Mouse (Mus musculus) MEL (cell line): ENCODE results near the gene Gmds. TPM values are rescaled to one million over a fixed set of nuclear protein-coding genes. Genes with fewer than 3 reads are reported as not detected.

Source experiments
- DNase-seq: peaks from one replicate; pipeline ENCODE4 v3.0.0; 2011; ENCODE audit warnings: low read depth, low spot score
- H3K27ac ChIP-seq: 2 replicates; pipeline ENCODE4 v1.5.1; 2012; ENCODE audit warnings: low read depth, mild to moderate bottlenecking, control low read depth, low read length, moderate library complexity; ENCODE audit not compliant: control insufficient read depth
- H3K27me3 ChIP-seq, 2 experiments: fragments of 150-350 bp in 1 of 2; sonication (generic) in 1 of 2; 2 replicates each; pipeline ENCODE4 v1.6.1; 2012; ENCODE audit warnings: low read length in 2 of 2, mild to moderate bottlenecking in 2 of 2, improper control_type of control experiment in 1 of 2, moderate library complexity in 1 of 2; ENCODE audit not compliant: insufficient read depth in 2 of 2, control insufficient read depth in 1 of 2
- H3K36me3 ChIP-seq, 2 experiments: 2 replicates each; pipeline ENCODE4 v1.6.1; 2012 to 2014; ENCODE audit warnings: low read length in 2 of 2, improper control_type of control experiment in 1 of 2, inconsistent platforms in 1 of 2, mild to moderate bottlenecking in 1 of 2; ENCODE audit not compliant: insufficient read depth in 2 of 2, control insufficient read depth in 1 of 2
- H3K4me1 ChIP-seq, 2 experiments: fragments of 150-350 bp in 1 of 2; sonication (generic) in 1 of 2; 2 replicates each; pipeline ENCODE4 v1.6.1; 2012; ENCODE audit warnings: low read length in 2 of 2, improper control_type of control experiment in 1 of 2, mild to moderate bottlenecking in 1 of 2; ENCODE audit not compliant: insufficient read depth in 2 of 2, control insufficient read depth in 1 of 2
- H3K4me3 ChIP-seq, 2 experiments: fragments of 150-350 bp in 1 of 2; sonication (generic) in 1 of 2; 2 replicates each; pipeline ENCODE4 v1.5.1; 2012; ENCODE audit warnings: low read depth in 2 of 2, low read length in 2 of 2, mild to moderate bottlenecking in 2 of 2, moderate library complexity in 2 of 2, control low read depth in 1 of 2, improper control_type of control experiment in 1 of 2; ENCODE audit not compliant: control insufficient read depth in 1 of 2, insufficient read depth in 1 of 2
- H3K79me2 ChIP-seq: 2 replicates; pipeline ENCODE4 v1.6.1; 2012; ENCODE audit warnings: mild to moderate bottlenecking, low read length, moderate library complexity; ENCODE audit not compliant: control insufficient read depth, poor library complexity, insufficient read depth
- H3K9ac ChIP-seq: 2 replicates; pipeline ENCODE4 v1.6.1; 2012; ENCODE audit warnings: low read depth, mild to moderate bottlenecking, control low read depth, low read length, moderate library complexity; ENCODE audit not compliant: control insufficient read depth, poor library complexity, severe bottlenecking
- H3K9me3 ChIP-seq: fragments of 150-350 bp; sonication (generic); replicated peaks from 2 replicates; pipeline ENCODE4 v1.6.1; 2012; ENCODE audit warnings: mild to moderate bottlenecking, low read length, improper control_type of control experiment, moderate library complexity; ENCODE audit not compliant: insufficient read depth
- CTCF ChIP-seq, 3 experiments: IDR thresholded peaks in 2 of 3; conservative IDR thresholded peaks in 1 of 3; 2 replicates each; pipeline ENCODE4 v1.5.1; 2011 to 2012; ENCODE audit warnings: low read length in 3 of 3, low read depth in 2 of 3, mild to moderate bottlenecking in 2 of 3, improper control_type of control experiment in 1 of 3, inconsistent platforms in 1 of 3, mixed read lengths in 1 of 3, moderate library complexity in 1 of 3; ENCODE audit not compliant: control insufficient read depth in 1 of 3, insufficient read depth in 1 of 3, poor library complexity in 1 of 3, severe bottlenecking in 1 of 3
- ELF1 ChIP-seq: IDR thresholded peaks from 2 replicates; pipeline ENCODE4 v1.6.1; 2014; ENCODE audit warnings: low read depth, mild to moderate bottlenecking, inconsistent platforms, low read length, improper control_type of control experiment, moderate library complexity
- ETS1 ChIP-seq: IDR thresholded peaks from 2 replicates; pipeline ENCODE4 v1.6.1; 2012; ENCODE audit warnings: low read depth, mild to moderate bottlenecking, inconsistent platforms, low read length, improper control_type of control experiment, moderate library complexity
- GATA1 ChIP-seq: IDR thresholded peaks from 2 replicates; pipeline ENCODE4 v1.6.1; 2011; ENCODE audit warnings: low read depth, low read length, improper control_type of control experiment
- HCFC1 ChIP-seq: IDR thresholded peaks from 2 replicates; pipeline ENCODE4 v1.6.1; 2012; ENCODE audit warnings: low read depth, mild to moderate bottlenecking, inconsistent platforms, low read length, improper control_type of control experiment, moderate library complexity
- JUND ChIP-seq: IDR thresholded peaks from 2 replicates; pipeline ENCODE4 v1.6.1; 2011; ENCODE audit warnings: low read depth, mild to moderate bottlenecking, improper control_type of control experiment, low read length
- MAFK ChIP-seq: IDR thresholded peaks from 2 replicates; pipeline ENCODE4 v1.6.1; 2011; ENCODE audit warnings: low read depth, mild to moderate bottlenecking, low read length, improper control_type of control experiment, borderline replicate concordance
- MAX ChIP-seq: IDR thresholded peaks from 2 replicates; pipeline ENCODE4 v1.6.1; 2011; ENCODE audit warnings: low read length, improper control_type of control experiment
- MEF2A ChIP-seq: IDR thresholded peaks from 2 replicates; pipeline ENCODE4 v1.6.1; 2014; ENCODE audit warnings: low read depth, mild to moderate bottlenecking, inconsistent platforms, low read length, improper control_type of control experiment; ENCODE audit not compliant: poor library complexity, insufficient replicate concordance, severe bottlenecking; ENCODE audit errors: extremely low read depth
- MYB ChIP-seq: IDR thresholded peaks from 2 replicates; pipeline ENCODE4 v1.6.1; 2011; ENCODE audit warnings: mild to moderate bottlenecking, low read depth, low read length, improper control_type of control experiment
- NELFE ChIP-seq: IDR thresholded peaks from 2 replicates; pipeline ENCODE4 v1.6.1; 2011; ENCODE audit warnings: low read depth, low read length, improper control_type of control experiment
- POLR2A ChIP-seq, 2 experiments: IDR thresholded peaks; 2 replicates each; pipeline ENCODE4 v1.6.1; 2011 to 2012; ENCODE audit warnings: low read length in 2 of 2, mild to moderate bottlenecking in 2 of 2, control low read depth in 1 of 2, improper control_type of control experiment in 1 of 2, low read depth in 1 of 2, moderate library complexity in 1 of 2; ENCODE audit not compliant: control insufficient read depth in 1 of 2, insufficient read depth in 1 of 2, poor library complexity in 1 of 2
- POLR2AphosphoS5 ChIP-seq: IDR thresholded peaks from 2 replicates; pipeline ENCODE4 v1.6.1; 2012; ENCODE audit warnings: low read depth, borderline replicate concordance, mild to moderate bottlenecking, inconsistent platforms, low read length, moderate library complexity, mixed read lengths
- RAD21 ChIP-seq: IDR thresholded peaks from 2 replicates; pipeline ENCODE4 v1.6.1; 2011; ENCODE audit warnings: mild to moderate bottlenecking, low read depth, low read length, improper control_type of control experiment
- SIN3A ChIP-seq: IDR thresholded peaks from 2 replicates; pipeline ENCODE4 v1.6.1; 2012; ENCODE audit warnings: low read length, improper control_type of control experiment, inconsistent platforms
- SMC3 ChIP-seq: IDR thresholded peaks from 2 replicates; pipeline ENCODE4 v1.6.1; 2011; ENCODE audit warnings: low read depth, low read length, improper control_type of control experiment
- TAL1 ChIP-seq: IDR thresholded peaks from 2 replicates; pipeline ENCODE4 v1.6.1; 2012; ENCODE audit warnings: mild to moderate bottlenecking, inconsistent platforms, low read length, moderate library complexity, mixed read lengths
- ZMIZ1 ChIP-seq: IDR thresholded peaks from 2 replicates; pipeline ENCODE4 v1.6.1; 2012; ENCODE audit warnings: low read depth, mild to moderate bottlenecking, inconsistent platforms, low read length, improper control_type of control experiment, moderate library complexity
- ZNF384 ChIP-seq: IDR thresholded peaks from 2 replicates; pipeline ENCODE4 v1.6.1; 2012; ENCODE audit warnings: low read depth, mild to moderate bottlenecking, inconsistent platforms, low read length, improper control_type of control experiment
- polyA plus RNA-seq, 2 experiments: library from polyadenylated mRNA; stranded (reverse) in 1 of 2; unstranded in 1 of 2; fragments of >175 nt in 1 of 2; fragments of >200 nt in 1 of 2; gene quantifications; 2 replicates each; pipeline versions ENCODE4 v1.2.1 to v1.2.4; 2012; ENCODE audit warnings: low replicate concordance in 2 of 2, low read depth in 1 of 2; ENCODE audit not compliant: insufficient read length in 2 of 2, insufficient read depth in 1 of 2, missing spikeins in 1 of 2
- total RNA-seq: library from RNA; depleted of rRNA; stranded (reverse); fragments of 300-350 nt; gene quantifications from 2 replicates; pipeline ENCODE4 v1.2.3, GENCODE M21; 2012

Gmds gene
- total and polyA plus RNA-seq, 3 experiments = 17.4 to 32.2 TPM; not detected in 1

GRCm38 (mm10) chr13:31864786-31865185 lies 473.8 kb downstream of the Gmds start:
- no peak overlapping the region for H3K27ac ChIP-seq
- DNase-seq = no peak
- H3K4me3 ChIP-seq = no peak overlapping the region
- no peaks in the 10 kb centered on the region for H3K27me3 ChIP-seq
- H3K4me1 ChIP-seq = peaks cover 6 to 13% of the 10 kb centered on the region in 2 experiments; a peak in 3 of 4 replicates
- no peaks in the 10 kb centered on the region for H3K9me3 ChIP-seq
- H3K9ac ChIP-seq = no peak overlapping the region
- TF ChIP-seq GATA1 = no peak
- TF ChIP-seq MAFK = no peak
- no peak for TF ChIP-seq JUND
- TF ChIP-seq POLR2AphosphoS5 = no peak
- no peak for TF ChIP-seq CTCF (IDR thresholded peaks at IDR 0.05 in 2 of 3, conservative IDR thresholded peaks at IDR 0.05 in 1 of 3; ENCODE audit: control insufficient read depth in 1 of 3, insufficient read depth in 1 of 3, low read depth in 2 of 3, low read length in 3 of 3, poor library complexity in 1 of 3, severe bottlenecking in 1 of 3)
- TF ChIP-seq POLR2A (IDR thresholded peaks at IDR 0.05; ENCODE audit: control insufficient read depth in 1 of 2, insufficient read depth in 1 of 2, low read depth in 1 of 2, low read length in 2 of 2, poor library complexity in 1 of 2) = no peak
- no peak for TF ChIP-seq MAX
- no peak for TF ChIP-seq HCFC1
- H3K36me3 ChIP-seq = peaks cover 0 to 9% of the 10 kb centered on the region in 2 experiments; a peak in 2 of 4 replicates
- H3K79me2 ChIP-seq = no peaks in the 10 kb centered on the region

DNA sequence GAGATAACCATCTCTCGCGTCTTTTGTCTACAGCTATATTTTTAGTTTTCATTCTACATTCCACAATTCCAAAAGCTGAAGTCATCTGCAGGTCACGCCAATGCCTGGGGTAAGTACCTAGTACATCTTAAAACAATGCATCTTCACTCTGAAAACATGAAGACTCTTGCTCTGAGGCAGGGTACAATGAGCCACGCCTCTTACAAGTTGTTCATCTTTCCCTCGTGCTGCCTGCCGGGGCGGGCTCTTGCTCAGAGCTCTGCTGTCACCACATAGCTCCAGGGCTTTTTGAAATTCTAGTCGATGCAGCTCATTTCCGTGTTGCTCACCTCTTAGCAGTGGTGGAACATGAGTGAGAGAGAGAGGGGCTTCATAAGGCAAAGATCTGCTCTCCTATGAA lies 475.1 kb downstream of the Gmds start:
- Histone ChIP-seq H3K27me3 (no peaks in the 10 kb centered on the region), H3K4me1 (peaks cover 11 to 15% of the 10 kb centered on the region in 2 experiments), H3K9me3 (no peaks in the 10 kb centered on the region), H3K4me3 (no peak overlapping the region), H3K36me3 (peaks cover 0 to 10% of the 10 kb centered on the region in 2 experiments; a peak in 2 of 4 replicates), H3K9ac (no peak overlapping the region), H3K79me2 (no peaks in the 10 kb centered on the region), H3K27ac (no peak overlapping the region)
- DNase-seq = no peak
- TF ChIP-seq ZMIZ1 = no peak
- no peak for TF ChIP-seq CTCF (IDR thresholded peaks at IDR 0.05 in 2 of 3, conservative IDR thresholded peaks at IDR 0.05 in 1 of 3; ENCODE audit: control insufficient read depth in 1 of 3, insufficient read depth in 1 of 3, low read depth in 2 of 3, low read length in 3 of 3, poor library complexity in 1 of 3, severe bottlenecking in 1 of 3)
- no peak for TF ChIP-seq MAX
- TF ChIP-seq ETS1 = no peak
- TF ChIP-seq MEF2A = no peak
- TF ChIP-seq RAD21 = no peak
- TF ChIP-seq SIN3A = no peak
- TF ChIP-seq NELFE = no peak
- TF ChIP-seq ELF1 = no peak
- no peak for TF ChIP-seq MYB
- no peak for TF ChIP-seq JUND
- TF ChIP-seq ZNF384 = no peak
- no peak for TF ChIP-seq TAL1
- no peak for TF ChIP-seq SMC3
